Mouse (Mus musculus) adrenal gland, adult (tissue): ENCODE measurements around the gene Kctd6.

Source experiments
- DNase-seq, 2 experiments: peaks; one replicate each; pipeline ENCODE4 v3.0.0; 2022 to 2023; ENCODE audit warnings: low spot score in 1 of 2; ENCODE audit not compliant: inconsistent age in 2 of 2

Kctd6 gene

GRCm38 (mm10) chr14:8214299-8215207 is 613 bp downstream of the Kctd6 start:
- peak; percentile 87 to 93 for DNase-seq

- DNase-seq = peak; percentile 19 to 60
These were observed 1.4 kb downstream of the Kctd6 start for GRCm38 (mm10) chr14:8215208-8215778.

GRCm38 (mm10) chr14:8216100-8216499 is 2.2 kb downstream of the Kctd6 start:
- DNase-seq = no peak

DNA sequence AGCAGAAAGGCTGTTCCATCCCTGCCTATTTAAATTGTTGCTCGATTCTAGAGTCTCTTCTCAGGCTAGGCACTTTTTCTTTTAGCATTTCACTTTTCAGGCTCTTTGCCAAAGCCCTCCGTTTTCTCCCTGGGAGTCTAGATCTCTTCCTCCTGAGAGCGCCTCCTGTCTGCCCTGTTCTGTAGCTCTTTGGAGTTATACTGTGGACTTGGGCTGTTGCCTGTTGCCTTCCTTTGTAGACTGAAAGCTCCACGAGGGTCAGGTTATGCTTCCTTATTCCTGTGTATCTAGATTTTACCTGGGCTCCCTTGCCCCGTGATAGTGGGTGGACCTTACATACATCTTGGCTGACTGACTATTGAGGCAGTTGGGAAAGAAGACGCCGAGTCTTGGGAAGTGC is 4.3 kb downstream of the Kctd6 start:
- DNase-seq = no peak

DNA sequence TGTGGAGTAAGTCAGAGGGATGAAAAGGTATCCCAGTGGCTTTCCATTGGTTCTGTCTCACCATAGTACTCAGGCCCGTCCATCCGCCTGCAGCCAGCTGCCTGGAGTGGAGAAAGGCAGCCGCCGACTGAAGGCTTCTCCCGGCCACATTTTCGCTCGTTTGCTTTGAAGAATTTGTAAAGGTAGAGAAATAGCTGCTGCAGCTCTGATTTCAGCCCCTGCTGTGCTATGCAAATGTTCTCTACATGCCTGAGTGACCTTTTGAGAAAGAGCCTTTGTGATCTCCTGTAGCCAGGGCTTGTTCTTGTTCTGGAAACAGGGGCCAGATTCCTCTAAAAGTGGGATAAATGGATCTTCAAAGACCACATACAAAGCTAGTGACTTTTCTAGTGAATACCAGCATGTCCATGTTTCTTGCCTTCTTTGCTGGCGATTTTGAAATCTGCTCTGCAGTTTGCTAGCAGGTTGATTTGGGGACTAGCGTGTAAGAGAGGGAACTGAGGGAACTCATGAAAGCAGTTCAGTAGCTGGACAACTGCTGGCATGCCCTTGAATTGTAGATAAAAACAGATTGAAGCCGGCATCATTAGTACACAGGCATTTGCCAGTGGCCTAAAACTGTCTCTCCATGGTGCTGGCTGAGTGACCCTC is 4.9 kb downstream of the Kctd6 start:
- peak; percentile 42 to 69 for DNase-seq

DNA sequence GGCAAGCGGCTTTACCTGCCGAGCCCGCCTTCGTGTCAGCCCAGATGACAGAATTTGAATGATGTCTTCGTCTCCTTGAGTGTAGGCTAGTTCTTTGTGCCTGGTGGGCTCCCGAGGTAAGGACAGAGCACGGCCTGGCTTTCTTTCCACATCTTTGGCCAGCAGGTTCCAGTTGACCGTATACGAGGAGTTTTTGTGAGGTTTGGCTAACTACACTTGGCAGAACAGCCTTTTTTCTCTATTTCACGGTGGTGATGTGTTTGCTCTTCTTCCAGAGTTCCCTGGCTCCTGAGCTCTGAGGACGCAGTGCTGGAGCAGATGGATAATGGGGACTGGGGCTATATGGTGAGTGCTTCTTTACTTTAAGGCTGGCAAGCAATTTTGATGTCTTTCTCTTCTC is 5.9 kb downstream of the Kctd6 start:
- DNase-seq = no peak

- no peak for DNase-seq
These were observed 6.4 kb downstream of the Kctd6 start for GRCm38 (mm10) chr14:8220306-8220705.

DNA sequence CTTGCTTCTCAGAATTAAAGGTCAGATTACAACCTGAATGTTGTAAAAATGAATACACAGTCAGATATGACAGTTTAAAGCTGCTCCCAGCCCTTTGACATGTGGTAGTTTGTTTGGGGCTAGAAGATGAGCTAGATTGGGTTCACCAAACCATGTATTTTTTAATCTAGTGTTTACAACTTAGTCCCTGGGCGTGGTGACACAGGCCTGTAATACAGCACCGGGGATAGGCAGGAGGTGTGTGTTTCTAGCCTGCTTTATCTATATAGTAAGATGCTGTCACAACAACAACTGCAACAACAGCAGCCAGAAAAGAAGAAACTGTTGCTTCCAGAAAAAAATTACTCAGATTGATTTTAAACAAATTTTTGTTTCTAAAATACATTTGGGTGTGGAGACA is 7.0 kb downstream of the Kctd6 start:
- DNase-seq = no peak

GRCm38 (mm10) chr14:8222561-8222960 is 8.6 kb downstream of the Kctd6 start:
- no peak for DNase-seq

GRCm38 (mm10) chr14:8223506-8224293 is 9.8 kb downstream of the Kctd6 start:
- DNase-seq = no peak

- DNase-seq = no peak
These were observed 10.9 kb downstream of the Kctd6 start for GRCm38 (mm10) chr14:8224805-8225204.

DNA sequence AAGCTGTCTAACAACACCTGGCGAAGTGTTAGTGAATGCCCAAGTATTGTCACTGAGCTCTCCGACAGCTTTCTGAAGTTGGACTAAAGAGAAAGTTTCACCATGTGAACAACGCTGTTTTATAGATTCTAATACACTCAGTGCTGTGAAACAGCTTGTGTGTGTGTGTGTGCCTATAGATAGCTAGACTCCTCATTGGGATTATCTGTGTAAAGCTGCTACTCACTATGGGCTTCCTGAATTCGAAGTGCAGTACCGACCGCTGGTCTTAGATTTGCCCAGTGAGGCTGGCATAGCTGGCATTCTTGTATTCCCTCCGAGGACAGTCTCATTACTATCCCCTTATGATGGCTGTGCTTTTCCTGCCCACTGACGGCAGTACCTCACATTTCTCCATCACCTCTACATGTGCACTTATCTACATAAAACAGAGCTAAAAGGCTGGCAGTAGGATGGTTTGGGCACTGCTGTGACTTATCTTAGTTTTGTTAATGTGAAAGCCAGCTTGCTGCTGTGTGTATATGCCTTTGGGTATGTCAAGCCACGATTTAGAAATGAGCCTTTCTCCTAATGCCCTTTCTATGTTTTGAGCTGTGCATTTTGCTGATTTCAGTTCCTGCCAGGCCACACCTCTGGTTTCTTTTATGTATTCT is 15.6 kb downstream of the Kctd6 start:
- DNase-seq = no peak

DNA sequence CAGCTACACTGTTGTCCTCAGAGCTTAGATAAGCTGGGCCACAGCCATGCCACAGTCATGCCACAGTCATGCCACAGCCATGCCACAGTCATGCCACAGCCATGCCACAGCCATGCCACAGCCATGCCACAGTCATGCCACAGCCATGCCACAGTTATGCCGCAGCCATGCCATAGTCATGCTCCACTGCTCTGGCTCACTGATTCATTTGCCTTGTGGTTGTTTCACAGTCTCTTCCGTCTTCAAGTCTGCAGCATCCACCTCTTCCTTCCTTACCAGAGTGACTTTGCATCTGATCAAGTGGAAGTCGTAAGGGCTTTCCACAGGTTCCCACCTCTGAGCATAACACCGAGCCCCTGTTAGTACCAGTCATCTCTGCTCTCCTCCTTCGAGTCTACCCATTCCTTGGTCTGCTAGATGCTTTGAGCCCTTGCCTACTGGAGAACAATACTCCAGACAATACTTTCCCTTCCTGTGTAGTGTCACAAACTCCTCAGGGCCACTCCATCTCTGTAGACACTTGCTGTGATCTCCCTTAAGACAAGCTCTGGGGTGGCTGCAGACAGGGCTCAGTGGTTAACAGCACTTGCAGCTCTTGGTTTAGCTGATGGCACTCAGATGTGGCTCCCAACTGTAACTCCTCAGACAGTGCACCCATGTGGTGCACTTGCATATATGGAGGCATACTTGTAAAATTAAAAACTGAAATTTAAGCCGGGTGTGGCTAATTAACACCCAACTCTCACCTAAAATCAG is 18.4 kb downstream of the Kctd6 start:
- no peak for DNase-seq

DNA sequence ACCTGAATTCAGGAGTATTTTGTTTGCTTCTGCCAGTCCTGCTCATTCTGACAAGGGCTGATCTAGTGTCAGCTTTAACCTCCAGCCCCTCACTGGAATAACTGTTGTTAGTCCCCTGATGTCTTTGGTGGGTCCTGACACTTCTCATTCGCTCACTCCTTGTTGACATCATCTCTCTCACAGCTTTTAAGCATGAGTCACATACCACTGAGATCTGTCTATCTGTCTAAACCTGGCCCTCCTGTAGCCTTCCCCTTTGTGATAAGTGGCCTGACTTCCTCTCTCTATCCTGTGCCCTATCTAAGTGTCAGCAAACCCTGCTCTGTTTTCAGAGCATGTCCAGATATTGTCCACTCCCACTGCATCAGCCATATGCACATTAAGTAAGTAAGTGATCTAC is 19.3 kb downstream of the Kctd6 start:
- no peak for DNase-seq

GRCm38 (mm10) chr14:8241816-8242215 is 27.9 kb downstream of the Kctd6 start:
- DNase-seq = no peak

- DNase-seq = peak; percentile 40 to 54
These were observed 28.5 kb downstream of the Kctd6 start for GRCm38 (mm10) chr14:8242388-8242920.

DNA sequence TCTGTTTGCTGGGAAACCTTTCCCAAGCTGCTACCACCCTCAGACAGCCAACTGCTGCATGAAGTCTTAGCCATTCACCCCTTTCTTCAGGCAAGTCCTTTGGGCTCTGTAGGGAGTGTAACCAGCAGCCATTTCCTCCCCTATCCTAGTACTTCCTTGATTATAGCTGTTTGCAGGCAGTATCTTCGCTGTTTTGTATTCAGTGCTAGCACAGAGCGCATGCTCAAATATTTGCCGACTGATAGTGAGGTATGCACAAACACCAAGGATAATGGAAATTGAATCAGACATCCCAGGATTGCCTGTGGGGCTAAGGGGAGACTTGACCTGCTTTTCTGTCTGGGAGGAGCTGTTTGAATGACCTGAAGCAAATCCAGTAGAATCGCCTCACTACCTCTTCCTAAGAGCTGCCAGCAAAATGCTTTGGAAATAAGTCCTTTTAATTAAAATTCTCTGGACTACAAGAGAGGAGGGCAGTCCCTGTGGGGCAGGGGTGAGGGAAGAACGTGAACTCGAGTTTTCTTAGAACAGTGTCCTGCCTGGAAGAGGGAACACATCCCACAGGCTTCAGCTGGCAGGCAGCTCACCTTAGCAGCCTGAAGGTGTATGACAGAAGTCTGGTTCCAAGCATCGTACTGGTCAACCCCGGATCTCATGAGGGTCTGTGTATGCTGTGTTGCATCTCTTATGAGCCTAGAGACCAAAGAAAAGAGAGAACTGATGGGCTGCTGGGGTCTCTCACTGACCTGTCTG is 29.4 kb downstream of the Kctd6 start:
- DNase-seq = no peak

DNA sequence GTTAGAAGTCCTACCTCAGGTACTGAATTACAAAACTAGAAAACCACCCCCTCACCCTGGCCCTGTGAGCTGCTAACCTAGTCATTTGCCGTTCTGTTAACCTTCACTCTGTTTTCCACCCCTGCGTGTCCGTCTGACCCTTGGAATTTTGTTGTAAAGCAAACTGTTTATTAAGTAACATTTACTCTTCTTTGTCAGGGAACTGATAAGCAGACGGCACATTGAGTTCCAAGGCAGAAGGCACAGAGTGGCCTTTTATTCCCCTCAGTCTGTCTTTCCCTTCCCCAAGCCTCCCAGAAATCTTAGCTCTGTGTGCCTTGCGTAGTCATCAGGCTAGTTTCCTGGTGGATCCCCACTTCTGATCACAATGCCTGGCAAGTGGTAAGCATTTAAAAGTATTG is 30.3 kb downstream of the Kctd6 start:
- DNase-seq = peak in 1 of 2 experiments; percentile 54

GRCm38 (mm10) chr14:8246878-8247277 is 32.9 kb downstream of the Kctd6 start:
- no peak for DNase-seq
